Mouse (Mus musculus): ENCODE measurements at regions not wholly inside any gene's neighbourhood (a gene's known extent, or its start where the extent isn't known, plus 50 kb on each side); places are given as distances from the start of the nearest gene placed in this dataset.

GRCm38 (mm10) chr5:126096616-126097261 lies 565.2 kb downstream of the Tmem132b start:
- TF ChIP-seq CTCF (IDR thresholded peaks at IDR 0.05; ENCODE audit: insufficient read depth, low read depth, low read length) (no peak), POLR2A (IDR thresholded peaks at IDR 0.05; ENCODE audit: insufficient read depth, low read depth, low read length) (no peak)
